9 mouse cellular contexts compared by ENCODE assay signal in the genomic region with DNA sequence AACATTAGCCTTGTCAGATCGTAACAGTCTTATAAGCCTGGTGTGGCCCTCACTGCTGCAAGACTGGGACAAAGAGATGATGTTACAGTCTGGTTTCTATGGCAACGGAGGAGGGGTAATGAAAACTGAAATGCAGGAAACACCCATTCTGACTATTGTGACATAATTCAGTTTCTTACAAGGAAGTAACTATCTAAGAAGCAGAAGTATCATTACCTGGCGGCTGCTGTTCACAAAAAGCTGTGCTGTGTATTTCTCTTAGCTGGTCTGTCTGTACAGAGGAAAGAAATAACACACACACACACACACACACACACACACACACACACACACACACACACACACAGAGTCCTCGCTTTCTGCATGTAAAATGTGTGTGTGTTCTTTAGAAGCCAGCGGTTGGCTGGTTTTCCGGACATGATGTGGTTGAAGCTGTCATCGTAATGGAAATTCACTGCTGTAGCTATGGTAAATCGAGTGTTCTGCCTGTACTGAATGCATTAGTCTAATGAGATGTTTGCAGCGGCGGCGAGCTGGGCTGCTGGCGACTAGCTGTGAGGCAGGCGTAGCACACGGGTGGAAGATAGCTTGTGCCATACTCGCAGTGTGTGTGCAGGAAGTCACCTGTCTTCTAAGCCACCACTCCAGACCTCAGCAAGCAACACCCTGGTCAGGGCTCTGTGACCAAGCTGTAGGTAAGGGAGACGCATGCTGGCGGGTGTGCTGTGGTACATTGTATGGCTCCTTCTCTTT. TPM values are rescaled to one million over a fixed set of nuclear protein-coding genes. Genes with fewer than 3 reads are reported as not detected.
DNase-seq lines count a peak whose midpoint lies in the region; ATAC-seq and TF ChIP-seq lines count a peak whose summit lies in the region.
"Had no signal": no experiment of that assay in that cellular context is flagged by ENCODE, and none has a peak within 500 bp of the region (broad histone marks: within the 10 kb centered on the region; RNA-seq: fewer than 3 reads in every experiment).

A gene (plus strand): TSS at position 212 of the 753 bp plus-strand sequence.

- peak within 1 kb of the TSS; percentile 52 for H3K4me2 ChIP-seq in embryonic facial prominence, embryonic 14.5 days (ENCODE audit: low read depth, low read length)
- peak within 1 kb of the TSS; percentile 61 for H3K4me2 ChIP-seq in hindbrain, embryonic 15.5 days
- peak within 1 kb of the TSS; percentile 47 for H3K4me2 ChIP-seq in limb, embryonic 12.5 days
- H3K4me2 ChIP-seq in midbrain, postnatal 0 days (ENCODE audit: low read depth, low read length, poor library complexity, severe bottlenecking), result peak within 1 kb of the TSS; percentile 65

- H3K27ac ChIP-seq in testis, adult 2 months (ENCODE audit: control insufficient read depth, insufficient read depth, low read depth, low read length), result no peak within 1 kb of the TSS
- H3K27ac ChIP-seq in embryonic facial prominence, embryonic 14.5 days (replicated peaks; ENCODE audit: low read depth, low read length), result peak within 1 kb of the TSS; percentile 44
- H3K27ac ChIP-seq in hindbrain, embryonic 15.5 days (replicated peaks), result peak within 1 kb of the TSS; percentile 81
- peak within 1 kb of the TSS; percentile 50; the same call in 1 of the 2 replicates for H3K27ac ChIP-seq in limb, embryonic 12.5 days
- H3K27ac ChIP-seq in midbrain, postnatal 0 days (ENCODE audit: low read depth, low read length), result peak within 1 kb of the TSS; percentile 81

- H3K4me1 ChIP-seq in testis, adult 2 months (ENCODE audit: control insufficient read depth, insufficient read depth, low read length), result no peaks in the 10 kb centered on the region; the same call in 1 of the 2 replicates
- peaks cover 19% of the 10 kb centered on the region; the same call in 1 of the 2 replicates for H3K4me1 ChIP-seq in embryonic facial prominence, embryonic 14.5 days (ENCODE audit: control insufficient read depth, insufficient read depth, low read length)
- H3K4me1 ChIP-seq in hindbrain, embryonic 15.5 days (replicated peaks), result peaks cover 47% of the 10 kb centered on the region
- peaks cover 45% of the 10 kb centered on the region for H3K4me1 ChIP-seq in limb, embryonic 12.5 days (replicated peaks)
- H3K4me1 ChIP-seq in midbrain, postnatal 0 days (ENCODE audit: insufficient read depth, low read length), result peaks cover 9% of the 10 kb centered on the region

- no peak for DNase-seq in testis, postnatal 10 days (ENCODE audit: low spot score)
- DNase-seq in embryonic facial prominence, embryonic 14.5 days (ENCODE audit: low spot score), result peak; percentile 88
- DNase-seq in midbrain, postnatal 0 days (ENCODE audit: low spot score), result peak; percentile 85
- DNase-seq in splenic B cell, adult 2 months (ENCODE audit: low read depth, low spot score), result peak; percentile 96
- DNase-seq in gastrocnemius, postnatal 10 days, result no peak

- no peaks in the 10 kb centered on the region for H3K27me3 ChIP-seq in testis, adult 2 months (ENCODE audit: control insufficient read depth, insufficient read depth, low read length)
- H3K27me3 ChIP-seq in embryonic facial prominence, embryonic 14.5 days (replicated peaks; ENCODE audit: control insufficient read depth, insufficient read depth, low read length), result no peaks in the 10 kb centered on the region
- no peaks in the 10 kb centered on the region for H3K27me3 ChIP-seq in hindbrain, embryonic 15.5 days
- no peaks in the 10 kb centered on the region for H3K27me3 ChIP-seq in limb, embryonic 12.5 days
- H3K27me3 ChIP-seq in midbrain, postnatal 0 days (ENCODE audit: insufficient read depth, low read length), result no peaks in the 10 kb centered on the region
- no peaks in the 10 kb centered on the region for H3K27me3 ChIP-seq in splenic B cell, adult 2 months (ENCODE audit: control insufficient read depth, insufficient read depth, low read length, poor library complexity, severe bottlenecking)

- ATAC-seq in embryonic facial prominence, embryonic 14.5 days (ENCODE audit: low read depth), result peak; percentile 58; the same call in 1 of the 2 replicates
- peak; percentile 82 for ATAC-seq in hindbrain, embryonic 15.5 days (ENCODE audit: low FRiP score, low read depth)
- ATAC-seq in limb, embryonic 12.5 days (ENCODE audit: insufficient number of reproducible peaks, insufficient read depth, low FRiP score, low TSS enrichment, low read depth), result peak; percentile 40; the same call in 1 of the 2 replicates
- peak; percentile 86 for ATAC-seq in midbrain, postnatal 0 days (ENCODE audit: low FRiP score)

- peak within 1 kb of the TSS; percentile 43; the same call in 1 of the 2 replicates for H3K9ac ChIP-seq in embryonic facial prominence, embryonic 14.5 days (ENCODE audit: low read depth, low read length)
- H3K9ac ChIP-seq in hindbrain, embryonic 15.5 days, result peak within 1 kb of the TSS; percentile 15
- H3K9ac ChIP-seq in limb, embryonic 12.5 days (replicated peaks), result peak within 1 kb of the TSS; percentile 19; the same call in 1 of the 2 replicates
- H3K9ac ChIP-seq in midbrain, postnatal 0 days (replicated peaks; ENCODE audit: low read length, poor library complexity, severe bottlenecking), result peak within 1 kb of the TSS; percentile 63

- H3K9me3 ChIP-seq in embryonic facial prominence, embryonic 14.5 days (ENCODE audit: control insufficient read depth, low read length), result no peaks in the 10 kb centered on the region
- no peaks in the 10 kb centered on the region for H3K9me3 ChIP-seq in hindbrain, embryonic 15.5 days
- peaks cover 4% of the 10 kb centered on the region; the same call in 1 of the 2 replicates for H3K9me3 ChIP-seq in limb, embryonic 12.5 days
- no peaks in the 10 kb centered on the region for H3K9me3 ChIP-seq in midbrain, postnatal 0 days (ENCODE audit: low read length)

- H3K36me3 ChIP-seq in testis, adult 2 months (ENCODE audit: control insufficient read depth, insufficient read depth, low read length), result no peaks in the 10 kb centered on the region
- no peaks in the 10 kb centered on the region for H3K36me3 ChIP-seq in embryonic facial prominence, embryonic 14.5 days (ENCODE audit: control insufficient read depth, insufficient read depth, low read length)
- H3K36me3 ChIP-seq in hindbrain, embryonic 15.5 days, result no peaks in the 10 kb centered on the region
- H3K36me3 ChIP-seq in limb, embryonic 12.5 days, result no peaks in the 10 kb centered on the region
- no peaks in the 10 kb centered on the region for H3K36me3 ChIP-seq in midbrain, postnatal 0 days (ENCODE audit: insufficient read depth, low read length)
- no peaks in the 10 kb centered on the region for H3K36me3 ChIP-seq in splenic B cell, adult 2 months (ENCODE audit: control insufficient read depth, insufficient read depth, low read length, poor library complexity, severe bottlenecking)

- TF ChIP-seq POLR2A in testis, adult 2 months (IDR thresholded peaks at IDR 0.05; ENCODE audit: control insufficient read depth, low read depth, low read length), result peak; percentile 31; the same call in 1 of the 2 replicates

- WGBS in embryonic facial prominence, embryonic 14.5 days, result 28% methylated on average over 17 of the region's 17 CpGs
- WGBS in hindbrain, embryonic 15.5 days, result 18% methylated on average over 17 of the region's 17 CpGs
- WGBS in limb, embryonic 12.5 days, result 50% methylated on average over 17 of the region's 17 CpGs
- WGBS in midbrain, postnatal 0 days, result 14% methylated on average over 17 of the region's 17 CpGs

- H3K4me3 ChIP-seq in testis, adult 2 months (ENCODE audit: control insufficient read depth, low read depth, low read length), result peak within 1 kb of the TSS; percentile 78
- H3K4me3 ChIP-seq in embryonic facial prominence, embryonic 14.5 days (ENCODE audit: low read depth, low read length), result peak within 1 kb of the TSS; percentile 26
- peak within 1 kb of the TSS; percentile 36 for H3K4me3 ChIP-seq in hindbrain, embryonic 15.5 days
- H3K4me3 ChIP-seq in limb, embryonic 12.5 days (replicated peaks), result peak within 1 kb of the TSS; percentile 18
- H3K4me3 ChIP-seq in midbrain, postnatal 0 days (ENCODE audit: low read depth, low read length), result peak within 1 kb of the TSS; percentile 40
- H3K4me3 ChIP-seq: erythroblast, embryonic 14.5 days had no signal

- TF ChIP-seq CTCF in testis, adult 2 months (IDR thresholded peaks at IDR 0.05; ENCODE audit: control insufficient read depth, insufficient read depth, insufficient replicate concordance, low read depth, low read length), result no peak
- TF ChIP-seq CTCF in midbrain, postnatal 0 days (IDR thresholded peaks at IDR 0.05), result 0 out of 2 replicates have a peak, but pooled peaks have one; percentile 19

RNA-seq across cellular contexts. Expression of the gene that starts here (rescaled TPM):
- 0.56 and 0.65 TPM in 2 replicates for polyA plus RNA-seq in testis, adult 2 months (2012; rRNA removed)
- 1.4 and 1.6 TPM in 2 replicates for polyA plus RNA-seq in embryonic facial prominence, embryonic 14.5 days (2014; fragmentation: Nextera tagmentation; extraction: Ambion mirVana)
- 10.6 and 13.2 TPM in 2 replicates for polyA plus RNA-seq in hindbrain, embryonic 15.5 days (2015; fragmentation: Nextera tagmentation; extraction: Ambion mirVana)
- 0.33 and 0.89 TPM in 2 replicates for polyA plus RNA-seq in limb, embryonic 12.5 days (2016; fragmentation: Nextera tagmentation; extraction: Ambion mirVana)
- total RNA-seq in midbrain, postnatal 0 days (2014; rRNA removed), result 53.8 and 57.1 TPM in 2 replicates
- polyA plus RNA-seq in midbrain, postnatal 0 days (2015; fragmentation: Nextera tagmentation; extraction: Ambion mirVana), result 11.4 and 12.9 TPM in 2 replicates
- 1 to 10 TPM; 3.3 to 3.8 TPM for total RNA-seq in gastrocnemius, postnatal 10 days (2021)
- polyA plus RNA-seq: erythroblast, embryonic 14.5 days had no signal

Comparison
In these comparisons a context has a peak if more than half of its experiments do, and no peak if none do; other contexts are left out.
1. RNA of the gene that starts here (total RNA-seq): 53.8 to 57.1 TPM in midbrain, postnatal 0 days; 3.3 to 3.8 TPM in gastrocnemius, postnatal 10 days; every median in the first group is over 10 times any median in the second.
2. Peak in ATAC-seq, H3K4me3 ChIP-seq, H3K27ac ChIP-seq, H3K9ac ChIP-seq and H3K4me2 ChIP-seq in limb, embryonic 12.5 days; RNA of the gene not detected or under 1 TPM.
3. H3K4me3 ChIP-seq: peak in every context shown above with its lines; median percentile 78 in testis, adult 2 months; 40 in midbrain, postnatal 0 days; 36 in hindbrain, embryonic 15.5 days; 26 in embryonic facial prominence, embryonic 14.5 days; 18 in limb, embryonic 12.5 days.
4. DNase-seq: peak in embryonic facial prominence, embryonic 14.5 days (single experiment), midbrain, postnatal 0 days (single experiment) and splenic B cell, adult 2 months (single experiment); none in testis, postnatal 10 days (single experiment) and gastrocnemius, postnatal 10 days (single experiment).
5. Peak in every context shown above with its lines, with median percentiles within 50 percentile points of each other: ATAC-seq, H3K4me2 ChIP-seq and H3K9ac ChIP-seq.